Mouse (Mus musculus) induced T-regulatory cell, adult 2 months (primary cell): ENCODE data around the gene Gmnn.

ENCODE experiments used
- DNase-seq: peaks from one replicate; pipeline ENCODE4 v3.0.0-alpha.2; 2012; ENCODE audit warnings: low read depth

Gene Gmnn

GRCm38 (mm10) chr13:24709656-24710396, 51.9 kb downstream of the Gmnn start:
- DNase-seq = no peak

GRCm38 (mm10) chr13:24702128-24702527, 59.6 kb downstream of the Gmnn start:
- no peak for DNase-seq
